Mouse (Mus musculus) heart, adult 18-20 months (tissue): ENCODE data around the gene Pipox. TPM values are rescaled to one million over a fixed set of nuclear protein-coding genes. Genes with fewer than 3 reads are reported as not detected.

Source experiments
- DNase-seq, 2 experiments: peaks; one replicate each; pipeline ENCODE4 v3.0.0; 2021 to 2022; ENCODE audit warnings: mixed read lengths in 1 of 2
- total RNA-seq, 2 experiments: library from RNA; stranded (reverse); gene quantifications; 2 replicates each; pipeline ENCODE4 v1.2.3; 2021

Gene Pipox
- total RNA-seq, 2 experiments from 2014 or later, result 0.50 to 0.87 TPM

GRCm38 (mm10) chr11:77847599-77848128 is 46.2 kb downstream of the Pipox start:
- no peak for DNase-seq

- DNase-seq, result no peak
Measured at GRCm38 (mm10) chr11:77843906-77844200, 50.0 kb downstream of the Pipox start.

GRCm38 (mm10) chr11:77843068-77843905 is 50.6 kb downstream of the Pipox start:
- DNase-seq, result no peak

- no peak for DNase-seq
Measured at GRCm38 (mm10) chr11:77840523-77841245, 53.2 kb downstream of the Pipox start.

GRCm38 (mm10) chr11:77837856-77838255 is 56.0 kb downstream of the Pipox start:
- no peak for DNase-seq

GRCm38 (mm10) chr11:77836751-77837150 is 57.1 kb downstream of the Pipox start:
- DNase-seq, result no peak

- no peak for DNase-seq
Measured at GRCm38 (mm10) chr11:77836290-77836689, 57.6 kb downstream of the Pipox start.

GRCm38 (mm10) chr11:77835109-77835508 is 58.8 kb downstream of the Pipox start:
- no peak for DNase-seq

GRCm38 (mm10) chr11:77832541-77832940 is 61.4 kb downstream of the Pipox start:
- no peak for DNase-seq

- no peak for DNase-seq
Measured at GRCm38 (mm10) chr11:77830875-77831274, 63.0 kb downstream of the Pipox start.

Other genes with a start within 250 kb of the Pipox start
- 10 to 100 TPM; 47.0 to 47.9 TPM for gene Nufip2, start 207.9 kb downstream of the Pipox start, total RNA-seq
- not detected for gene Cryba1, start 168.8 kb downstream of the Pipox start, total RNA-seq
- 100 to 1,000 TPM; 228 to 270 TPM for gene Myo18a, start 130.8 kb downstream of the Pipox start, total RNA-seq
- gene Gm10277, start 106.3 kb downstream of the Pipox start, total RNA-seq, result not detected
- gene Sez6, start 36.7 kb upstream of the Pipox start, total RNA-seq, result under 1 TPM; 0.12 to 0.31 TPM
- 10 to 100 TPM; 21.7 to 21.9 TPM for gene Phf12, start 88.7 kb upstream of the Pipox start, total RNA-seq
- 1 to 10 TPM; 4.1 to 5.2 TPM for gene Dhrs13, start 138.2 kb upstream of the Pipox start, total RNA-seq
- 10 to 100 TPM; 54.1 to 56.0 TPM for gene Flot2, start 143.8 kb upstream of the Pipox start, total RNA-seq
- gene Eral1, start 186.3 kb upstream of the Pipox start, total RNA-seq, result 10 to 100 TPM; 28.9 to 29.3 TPM
- gene Fam222b, start 200.6 kb upstream of the Pipox start, total RNA-seq, result 10 to 100 TPM; 11.7 to 12.5 TPM